Mouse (Mus musculus) lung, embryonic 16.5 days (tissue): ENCODE measurements around the gene Prpf31. TPM values are rescaled to one million over a fixed set of nuclear protein-coding genes. Genes with fewer than 3 reads are reported as not detected.

ENCODE experiments used
- ATAC-seq: fragments of 200-750 bp; cut with Nextera tagmentation; 2 replicates; pipeline ENCODE4 v1.8.0; 2017; ENCODE audit warnings: low read depth, mild to moderate bottlenecking, moderate library complexity
- H3K27ac ChIP-seq: fragments of 300-500 bp; sonication (generic); 2 replicates; pipeline ENCODE4 v1.5.1; 2014; ENCODE audit warnings: mild to moderate bottlenecking, control low read depth, low read length
- H3K27me3 ChIP-seq: fragments of 300-500 bp; sonication (generic); 2 replicates; pipeline ENCODE4 v1.6.1; 2014; ENCODE audit warnings: low read depth, low read length, mixed read lengths; ENCODE audit not compliant: control insufficient read depth, insufficient read depth
- H3K36me3 ChIP-seq: fragments of 300-500 bp; sonication (generic); 2 replicates; pipeline ENCODE4 v1.6.1; 2014; ENCODE audit warnings: low read length; ENCODE audit not compliant: control insufficient read depth, insufficient read depth
- H3K4me1 ChIP-seq: fragments of 300-500 bp; sonication (generic); replicated peaks from 2 replicates; pipeline ENCODE4 v1.6.1; 2014; ENCODE audit warnings: low read length, mixed read lengths; ENCODE audit not compliant: control insufficient read depth, insufficient read depth
- H3K4me2 ChIP-seq: fragments of 300-500 bp; sonication (generic); 2 replicates; pipeline ENCODE4 v1.6.1; 2014; ENCODE audit warnings: low read depth, low read length, control low read depth
- H3K4me3 ChIP-seq: fragments of 300-500 bp; sonication (generic); 2 replicates; pipeline ENCODE4 v1.5.1; 2014; ENCODE audit warnings: mild to moderate bottlenecking, low read length, control low read depth
- H3K9ac ChIP-seq: fragments of 300-500 bp; sonication (generic); 2 replicates; pipeline ENCODE4 v1.6.1; 2014; ENCODE audit warnings: low read length, control low read depth
- H3K9me3 ChIP-seq: fragments of 300-500 bp; sonication (generic); 2 replicates; pipeline ENCODE4 v1.6.1; 2016; ENCODE audit warnings: low read length; ENCODE audit not compliant: control insufficient read depth
- WGBS: fragments of 180-500 bp; shearing (Covaris S2); extraction: QIAGEN DNeasy Blood & Tissue Kit; methylation state at CpG from one replicate; pipeline ENCODE4 v1.1.7; 2014; 5-methylcytosine and 5-hydroxymethylcytosine counted together
- polyA plus RNA-seq: library from polyadenylated mRNA; unstranded; fragments of >200 nt; fragmentation: Nextera tagmentation; extraction: Ambion mirVana; gene quantifications from 2 replicates; pipeline ENCODE4 v1.2.1, GENCODE M21; 2015

Gene Prpf31
- polyA plus RNA-seq, 1 experiment from 2014 or later, result 91.0 TPM

GRCm38 (mm10) chr7:3666921-3667391 is 37.2 kb downstream of the Prpf31 start:
- Histone ChIP-seq H3K27ac (no peak overlapping the region), H3K4me2 (peak overlapping the region; percentile 38), H3K9ac (peak overlapping the region; percentile 49; the same call in 1 of the 2 replicates), H3K4me3 (peak overlapping the region; percentile 24; the same call in 1 of the 2 replicates), H3K36me3 (peaks cover 5% of the 10 kb centered on the region; the same call in 1 of the 2 replicates), H3K4me1 (peaks cover 10% of the 10 kb centered on the region), H3K27me3 (no peaks in the 10 kb centered on the region), H3K9me3 (no peaks in the 10 kb centered on the region)
- no peak for ATAC-seq
- 15% methylated on average over 14 of the region's 14 CpGs for WGBS

- H3K9ac ChIP-seq, result no peak overlapping the region
These were observed 44.9 kb downstream of the Prpf31 start for GRCm38 (mm10) chr7:3674507-3675227.

GRCm38 (mm10) chr7:3675228-3675548 is 45.4 kb downstream of the Prpf31 start:
- Histone ChIP-seq H3K9me3 (no peaks in the 10 kb centered on the region), H3K27me3 (no peaks in the 10 kb centered on the region), H3K4me3 (no peak overlapping the region), H3K4me1 (no peaks in the 10 kb centered on the region), H3K36me3 (0 out of 2 replicates have a peak, but pooled peaks cover 1% of the 10 kb centered on the region), H3K27ac (no peak overlapping the region), H3K9ac (no peak overlapping the region), H3K4me2 (no peak overlapping the region)
- no peak for ATAC-seq
- 72% methylated on average over 3 of the region's 3 CpGs for WGBS

More at GRCm38 (mm10) chr7:3674507-3675227, 44.9 kb downstream of the Prpf31 start:
- Histone ChIP-seq H3K9me3 (no peaks in the 10 kb centered on the region), H3K36me3 (no peaks in the 10 kb centered on the region), H3K4me3 (no peak overlapping the region), H3K27ac (no peak overlapping the region), H3K4me2 (no peak overlapping the region), H3K27me3 (no peaks in the 10 kb centered on the region), H3K4me1 (no peaks in the 10 kb centered on the region)
- WGBS, result 68% methylated on average over 10 of the region's 10 CpGs
- peak; percentile 82 for ATAC-seq

DNA sequence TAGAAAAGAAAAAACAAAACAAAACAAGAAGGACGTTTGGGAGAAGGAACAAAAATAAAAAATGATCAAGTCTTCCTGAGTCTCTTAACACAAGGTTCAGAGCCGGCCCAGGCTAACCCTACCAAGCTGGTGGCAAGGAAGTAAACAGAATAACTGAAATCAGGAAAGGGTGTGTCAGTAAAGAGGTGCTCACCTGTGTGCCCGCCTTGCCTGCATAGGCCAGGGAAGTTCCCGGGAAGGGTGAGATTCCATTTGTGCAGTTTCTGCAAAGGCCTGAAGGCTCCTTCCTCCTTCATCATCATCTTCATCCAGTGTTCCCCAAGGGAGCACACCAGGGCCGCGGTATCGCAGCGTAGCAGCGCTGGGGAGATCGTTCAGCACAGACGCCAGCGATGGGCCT is 46.6 kb downstream of the Prpf31 start:
- WGBS, result 76% methylated on average over 12 of the region's 12 CpGs
- no peaks in the 10 kb centered on the region for H3K9me3 ChIP-seq
- H3K4me1 ChIP-seq, result no peaks in the 10 kb centered on the region
- peak overlapping the region; percentile 44 for H3K4me3 ChIP-seq
- ATAC-seq, result no peak
- peak overlapping the region; percentile 41 for H3K4me2 ChIP-seq
- peak overlapping the region; percentile 17; the same call in 1 of the 2 replicates for H3K27ac ChIP-seq
- 0 out of 2 replicates have a peak, but pooled peaks cover 3% of the 10 kb centered on the region for H3K36me3 ChIP-seq
- H3K27me3 ChIP-seq, result no peaks in the 10 kb centered on the region
- H3K9ac ChIP-seq, result peak overlapping the region; percentile 63

- Histone ChIP-seq H3K9ac (peak within 1 kb of the TSS; percentile 63), H3K4me3 (peak within 1 kb of the TSS; percentile 44), H3K9me3 (no peaks in the 10 kb centered on the region), H3K27ac (peak within 1 kb of the TSS; percentile 17; the same call in 1 of the 2 replicates), H3K36me3 (0 out of 2 replicates have a peak, but pooled peaks cover 3% of the 10 kb centered on the region), H3K4me2 (peak within 1 kb of the TSS; percentile 41), H3K4me1 (no peaks in the 10 kb centered on the region), H3K27me3 (no peaks in the 10 kb centered on the region)
- peak; percentile 83 for ATAC-seq
- WGBS, result 42% methylated on average over 9 of the region's 9 CpGs
These were observed 47.6 kb downstream of the Prpf31 start, which contains the start of gene Tmc4 for GRCm38 (mm10) chr7:3677342-3677741. Tmc4 (minus strand) TSS chr7:3677553.

- H3K9me3 ChIP-seq, result no peaks in the 10 kb centered on the region
- no peak overlapping the region for H3K9ac ChIP-seq
- WGBS, result 69% methylated on average over 10 of the region's 10 CpGs
- H3K4me3 ChIP-seq, result no peak overlapping the region
- peak; percentile 69 for ATAC-seq
- no peaks in the 10 kb centered on the region for H3K27me3 ChIP-seq
- H3K4me2 ChIP-seq, result no peak overlapping the region
- H3K27ac ChIP-seq, result no peak overlapping the region
- peaks cover 15% of the 10 kb centered on the region for H3K36me3 ChIP-seq
- H3K4me1 ChIP-seq, result no peaks in the 10 kb centered on the region
These were observed 54.2 kb downstream of the Prpf31 start for GRCm38 (mm10) chr7:3683908-3684550.

DNA sequence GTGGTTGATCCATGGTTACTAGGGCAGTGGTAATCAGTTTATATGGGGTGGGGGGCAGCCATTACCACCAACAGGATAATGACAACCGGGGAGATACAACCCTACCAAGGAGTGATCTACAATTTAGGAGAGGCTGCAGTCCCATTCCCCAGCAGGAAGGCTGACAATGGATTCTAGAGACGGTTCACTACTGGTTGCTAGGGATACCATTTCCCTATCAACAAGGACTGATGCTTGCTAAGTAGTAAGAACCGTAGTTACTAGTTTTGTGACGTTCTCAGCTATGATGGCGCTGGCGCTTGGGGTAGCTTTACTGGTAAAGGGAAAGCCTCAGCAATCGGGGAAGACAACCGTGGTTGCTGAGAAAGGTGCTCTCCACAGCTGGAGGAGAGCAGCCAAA is 54.9 kb downstream of the Prpf31 start:
- H3K4me2 ChIP-seq, result no peak overlapping the region
- peaks cover 15% of the 10 kb centered on the region for H3K36me3 ChIP-seq
- no peaks in the 10 kb centered on the region for H3K27me3 ChIP-seq
- 87% methylated on average over 8 of the region's 8 CpGs for WGBS
- H3K9ac ChIP-seq, result no peak overlapping the region
- H3K4me1 ChIP-seq, result no peaks in the 10 kb centered on the region
- no peak overlapping the region for H3K27ac ChIP-seq
- H3K9me3 ChIP-seq, result no peaks in the 10 kb centered on the region
- no peak for ATAC-seq
- H3K4me3 ChIP-seq, result no peak overlapping the region

- Histone ChIP-seq H3K9ac (no peak overlapping the region), H3K36me3 (peaks cover 12% of the 10 kb centered on the region), H3K27me3 (no peaks in the 10 kb centered on the region), H3K27ac (no peak overlapping the region), H3K4me3 (no peak overlapping the region), H3K4me2 (no peak overlapping the region), H3K4me1 (no peaks in the 10 kb centered on the region), H3K9me3 (no peaks in the 10 kb centered on the region)
- WGBS, result 84% methylated on average over 31 of the region's 31 CpGs
- no peak for ATAC-seq
These were observed 55.8 kb downstream of the Prpf31 start for GRCm38 (mm10) chr7:3685400-3686187.

GRCm38 (mm10) chr7:3691919-3692318 is 62.1 kb downstream of the Prpf31 start:
- Histone ChIP-seq H3K27me3 (no peaks in the 10 kb centered on the region), H3K4me2 (peak overlapping the region; percentile 85), H3K36me3 (peaks cover 10% of the 10 kb centered on the region), H3K27ac (peak overlapping the region; percentile 98; the same call in 1 of the 2 replicates), H3K9me3 (no peaks in the 10 kb centered on the region), H3K9ac (peak overlapping the region; percentile 96), H3K4me1 (peaks cover 17% of the 10 kb centered on the region), H3K4me3 (peak overlapping the region; percentile 83)
- no peak for ATAC-seq
- WGBS, result 26% methylated on average over 3 of the region's 3 CpGs
